Mouse (Mus musculus) effector memory CD4-positive, alpha-beta T cell, adult 5 months (primary cell): ENCODE results near the gene Shroom2. TPM values are rescaled to one million over a fixed set of nuclear protein-coding genes. Genes with fewer than 3 reads are reported as not detected.

Source experiments
- polyA plus RNA-seq: library from polyadenylated mRNA; unstranded; fragments of 100-300 nt; shearing (Covaris generic); gene quantifications from one replicate; pipeline ENCODE4 v1.2.1, GENCODE M21; 2017

Shroom2 gene
- polyA plus RNA-seq, result not detected

GRCm38 (mm10) chrX:152768891-152769599 lies at the start of gene Shroom2:
Gene Shroom2, minus strand, starts transcription at chrX:152769465.

GRCm38 (mm10) chrX:152781720-152782403 lies 12.6 kb upstream of the Shroom2 start, which contains the start of gene Gpr143:
Gene Gpr143, plus strand, starts transcription at chrX:152781921.

GRCm38 (mm10) chrX:152563034-152563433 lies 206.2 kb downstream of the Shroom2 start, which contains the start of gene Cldn34a:
Gene Cldn34a, plus strand, starts transcription at chrX:152563334.

Other genes with a start within 250 kb of the Shroom2 start
- not detected for gene Cldn34a, start 206.1 kb downstream of the Shroom2 start, polyA plus RNA-seq
- gene Gpr143, start 12.5 kb upstream of the Shroom2 start, polyA plus RNA-seq, result not detected
- not detected for gene Usp51, start 237.0 kb upstream of the Shroom2 start, polyA plus RNA-seq